Mouse (Mus musculus) hindbrain, postnatal 0 days (tissue): ENCODE results near the gene Brd3. TPM values are rescaled to one million over a fixed set of nuclear protein-coding genes. Genes with fewer than 3 reads are reported as not detected.

ENCODE experiments used
- ATAC-seq: fragments of 200-750 bp; cut with Nextera tagmentation; 2 replicates; pipeline ENCODE4 v1.8.0; 2017; ENCODE audit warnings: mild to moderate bottlenecking, moderate TSS enrichment, moderate library complexity
- DNase-seq: peaks from one replicate; pipeline ENCODE4 v3.0.0-alpha.2; 2015; ENCODE audit warnings: low spot score
- H3K27ac ChIP-seq: fragments of 300-500 bp; sonication (generic); 2 replicates; pipeline ENCODE4 v1.5.1; 2014; ENCODE audit warnings: mild to moderate bottlenecking
- H3K27me3 ChIP-seq: fragments of 300-500 bp; sonication (generic); 2 replicates; pipeline ENCODE4 v1.6.1; 2014; ENCODE audit warnings: low read length, mixed read lengths; ENCODE audit not compliant: insufficient read depth
- H3K36me3 ChIP-seq: fragments of 300-500 bp; sonication (generic); 2 replicates; pipeline ENCODE4 v1.6.1; 2014; ENCODE audit warnings: low read length, mixed read lengths; ENCODE audit not compliant: insufficient read depth
- H3K4me1 ChIP-seq: fragments of 300-500 bp; sonication (generic); 2 replicates; pipeline ENCODE4 v1.6.1; 2014; ENCODE audit warnings: antibody characterized with exemption, low read length, mixed read lengths; ENCODE audit not compliant: insufficient read depth
- H3K4me2 ChIP-seq: fragments of 300-500 bp; sonication (generic); 2 replicates; pipeline ENCODE4 v1.6.1; 2014; ENCODE audit warnings: low read depth, mild to moderate bottlenecking, low read length, moderate library complexity, mixed read lengths
- H3K4me3 ChIP-seq: fragments of 300-500 bp; sonication (generic); 2 replicates; pipeline ENCODE4 v1.5.1; 2014; ENCODE audit warnings: low read length
- H3K9ac ChIP-seq: fragments of 300-500 bp; sonication (generic); replicated peaks from 2 replicates; pipeline ENCODE4 v1.6.1; 2014; ENCODE audit warnings: mild to moderate bottlenecking, low read length, moderate library complexity, mixed read lengths
- H3K9me3 ChIP-seq: fragments of 300-500 bp; sonication (generic); 2 replicates; pipeline ENCODE4 v1.6.1; 2016; ENCODE audit warnings: low read length, mixed read lengths
- CTCF ChIP-seq: IDR thresholded peaks from 2 replicates; pipeline ENCODE4 v1.5.1; 2016; ENCODE audit warnings: antibody characterized with exemption, control low read depth, low read depth
- WGBS: fragments of 180-500 bp; shearing (Covaris S2); extraction: QIAGEN DNeasy Blood & Tissue Kit; methylation state at CpG from one replicate; pipeline ENCODE4 v1.1.7; 2014; 5-methylcytosine and 5-hydroxymethylcytosine counted together
- polyA plus RNA-seq: library from polyadenylated mRNA; unstranded; fragments of >200 nt; fragmentation: Nextera tagmentation; extraction: Ambion mirVana; gene quantifications from 2 replicates; pipeline ENCODE4 v1.2.1, GENCODE M21; 2015
- total RNA-seq: library from RNA; depleted of rRNA; stranded (reverse); fragments of >200 nt; gene quantifications from 2 replicates; pipeline ENCODE4 v1.2.3, GENCODE M21; 2014

Brd3 gene
- total and polyA plus RNA-seq, 2 experiments from 2014 or later = 33.7 to 95.5 TPM

DNA sequence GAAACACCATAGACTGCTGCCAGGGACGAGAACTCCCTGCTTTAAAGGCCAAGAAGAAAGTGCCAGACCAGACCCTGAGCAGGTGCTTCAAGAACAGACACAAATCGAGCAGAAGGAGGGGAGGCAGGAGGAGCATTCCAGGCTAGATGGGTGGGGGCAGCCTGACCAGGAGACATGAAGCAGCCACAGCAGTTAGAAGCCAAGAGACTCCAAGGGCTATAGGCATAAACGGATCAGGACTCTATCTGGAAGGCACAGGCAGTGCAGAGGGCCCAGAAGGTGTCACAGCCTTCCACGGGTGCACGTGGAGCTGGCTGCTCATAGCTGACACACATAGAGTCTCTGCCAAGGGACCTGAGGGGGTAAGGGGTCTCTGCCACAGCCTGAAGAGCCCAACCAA lies 47.3 kb downstream of the Brd3 start:
- Histone ChIP-seq H3K4me1 (no peaks in the 10 kb centered on the region), H3K4me2 (no peak overlapping the region), H3K9me3 (no peaks in the 10 kb centered on the region), H3K27me3 (no peaks in the 10 kb centered on the region), H3K36me3 (peaks cover 78% of the 10 kb centered on the region), H3K27ac (no peak overlapping the region), H3K9ac (no peak overlapping the region), H3K4me3 (no peak overlapping the region)
- 79% methylated on average over 5 of the region's 5 CpGs for WGBS
- no peak for DNase-seq
- TF ChIP-seq CTCF = no peak
- ATAC-seq = no peak

DNA sequence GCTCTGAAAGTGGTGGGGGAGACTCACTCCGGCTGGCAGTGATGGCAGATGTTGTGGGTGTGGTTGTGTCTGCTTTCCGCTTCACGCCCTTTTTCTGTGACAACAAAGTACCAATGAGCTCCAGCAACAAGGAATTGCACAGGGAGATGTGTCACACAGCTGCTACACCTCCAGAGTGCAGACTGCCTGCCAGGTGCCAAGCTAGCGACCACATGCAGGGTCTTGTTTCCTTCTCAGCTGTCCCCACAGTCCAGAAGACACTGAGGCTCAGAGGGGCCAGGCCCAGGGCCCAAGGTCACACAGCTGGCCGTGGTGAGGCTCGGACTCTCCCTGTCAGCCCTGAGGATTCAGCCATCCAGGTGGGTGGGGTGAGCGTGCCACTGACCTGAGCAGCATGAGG lies 47.7 kb downstream of the Brd3 start:
- no peaks in the 10 kb centered on the region for H3K9me3 ChIP-seq
- H3K27ac ChIP-seq = no peak overlapping the region
- no peak overlapping the region for H3K9ac ChIP-seq
- 80% methylated on average over 7 of the region's 7 CpGs for WGBS
- H3K36me3 ChIP-seq = peaks cover 83% of the 10 kb centered on the region
- no peak for TF ChIP-seq CTCF
- ATAC-seq (no peak), DNase-seq (no peak)
- H3K27me3 ChIP-seq = no peaks in the 10 kb centered on the region
- no peak overlapping the region for H3K4me3 ChIP-seq
- no peaks in the 10 kb centered on the region for H3K4me1 ChIP-seq
- H3K4me2 ChIP-seq = no peak overlapping the region

DNA sequence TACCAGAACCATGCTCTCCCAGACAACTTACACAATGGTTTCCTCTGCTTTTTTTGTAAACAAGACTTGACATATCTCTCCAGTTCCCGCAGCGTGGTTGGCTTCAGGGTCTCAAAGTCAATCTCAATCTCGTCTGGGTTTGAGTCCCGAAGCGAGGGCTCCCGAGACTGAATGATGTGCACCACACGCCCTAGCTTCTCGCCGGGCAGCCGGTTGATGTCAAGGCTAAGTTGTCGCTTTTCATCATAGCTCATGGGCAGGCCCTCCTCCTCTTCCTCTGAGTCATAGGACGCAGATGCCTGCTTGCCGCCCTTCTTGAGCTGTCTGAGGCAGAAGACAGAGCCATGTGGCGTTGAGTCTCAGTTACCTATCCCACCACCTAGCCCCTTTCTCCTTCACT lies 57.2 kb downstream of the Brd3 start:
- Histone ChIP-seq H3K4me2 (no peak overlapping the region), H3K4me1 (no peaks in the 10 kb centered on the region), H3K9ac (no peak overlapping the region), H3K9me3 (no peaks in the 10 kb centered on the region), H3K27me3 (no peaks in the 10 kb centered on the region), H3K36me3 (peaks cover 76% of the 10 kb centered on the region), H3K27ac (no peak overlapping the region), H3K4me3 (no peak overlapping the region)
- TF ChIP-seq CTCF = no peak
- ATAC-seq (no peak), DNase-seq (no peak)
- 93% methylated on average over 14 of the region's 14 CpGs for WGBS

DNA sequence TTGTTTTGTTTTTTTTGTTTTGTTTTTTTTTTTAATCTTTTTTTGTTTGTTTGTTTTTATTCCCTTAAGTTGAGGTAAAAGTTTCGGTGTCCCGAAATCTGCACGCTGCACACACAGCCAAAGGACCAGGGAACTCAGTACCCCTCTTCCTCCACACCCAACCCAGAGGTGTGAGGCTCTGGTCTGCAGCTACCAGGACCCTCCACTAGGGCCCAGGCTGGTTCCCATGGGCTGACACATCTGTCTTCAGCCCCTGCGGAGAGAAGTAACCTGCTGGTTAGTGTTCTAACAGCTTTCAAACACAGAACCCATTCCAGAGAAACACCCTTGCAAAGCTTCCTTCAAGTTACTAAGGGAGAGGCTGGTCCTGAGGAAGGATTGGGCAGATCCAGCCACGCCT lies 59.7 kb downstream of the Brd3 start:
- no peak overlapping the region for H3K4me2 ChIP-seq
- H3K27ac ChIP-seq = no peak overlapping the region
- peak; percentile 42; the same call in 1 of the 2 replicates for TF ChIP-seq CTCF
- ATAC-seq (no peak), DNase-seq (no peak)
- H3K4me1 ChIP-seq = peaks cover 12% of the 10 kb centered on the region; the same call in 1 of the 2 replicates
- H3K36me3 ChIP-seq = peaks cover 59% of the 10 kb centered on the region
- WGBS = 84% methylated on average over 5 of the region's 5 CpGs
- no peaks in the 10 kb centered on the region for H3K9me3 ChIP-seq
- H3K9ac ChIP-seq = no peak overlapping the region
- no peaks in the 10 kb centered on the region for H3K27me3 ChIP-seq
- H3K4me3 ChIP-seq = no peak overlapping the region

DNA sequence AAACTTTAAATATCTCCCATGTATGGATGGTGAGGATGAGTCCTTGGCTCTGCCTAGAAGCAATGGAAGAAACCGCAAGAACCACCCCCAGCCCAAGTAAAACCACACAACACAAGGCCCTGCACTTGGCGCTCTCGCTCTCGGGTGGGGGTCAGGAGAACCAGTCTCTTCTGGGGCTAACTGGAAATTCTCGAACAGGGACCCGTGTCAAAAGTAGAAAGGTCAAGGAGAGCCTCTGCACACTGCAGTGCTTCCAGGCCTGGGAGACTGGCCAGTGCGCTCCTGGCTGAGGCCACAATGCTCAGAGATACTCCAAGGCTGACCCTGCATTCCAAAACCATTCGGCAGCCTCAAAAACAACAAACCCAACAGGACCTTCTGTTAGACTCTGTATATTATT lies 60.6 kb downstream of the Brd3 start:
- 88% methylated on average over 8 of the region's 8 CpGs for WGBS
- H3K36me3 ChIP-seq = peaks cover 50% of the 10 kb centered on the region

DNA sequence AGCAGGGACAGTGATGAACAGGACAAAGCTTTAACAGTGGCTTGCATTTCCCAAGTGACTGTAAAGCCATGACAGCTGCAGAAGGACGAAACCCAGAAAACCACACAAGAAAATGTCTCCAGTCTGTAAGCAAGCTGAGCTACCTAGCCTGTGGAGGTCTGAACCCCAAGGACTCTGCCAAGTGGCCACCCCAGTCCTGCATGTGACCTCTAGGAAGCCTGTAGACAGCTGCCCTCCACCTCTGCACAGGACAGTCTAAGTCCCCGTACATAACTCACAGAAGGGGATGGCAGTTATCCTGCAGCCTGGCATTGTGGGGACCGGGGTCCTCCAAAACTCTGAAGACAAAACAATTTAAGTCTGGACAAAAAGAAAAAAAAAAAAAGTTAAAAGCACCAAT lies 61.6 kb downstream of the Brd3 start:
- Histone ChIP-seq H3K4me1 (peaks cover 14% of the 10 kb centered on the region; the same call in 1 of the 2 replicates), H3K36me3 (peaks cover 44% of the 10 kb centered on the region), H3K4me2 (no peak overlapping the region), H3K27me3 (no peaks in the 10 kb centered on the region), H3K4me3 (no peak overlapping the region), H3K27ac (no peak overlapping the region), H3K9ac (no peak overlapping the region), H3K9me3 (no peaks in the 10 kb centered on the region)
- DNase-seq (no peak), ATAC-seq (no peak)
- 89% methylated on average over 3 of the region's 3 CpGs for WGBS
- TF ChIP-seq CTCF = no peak

More for the DNA sequence above, 60.6 kb downstream of the Brd3 start:
- TF ChIP-seq CTCF = no peak
- H3K9me3 ChIP-seq = no peaks in the 10 kb centered on the region
- no peaks in the 10 kb centered on the region for H3K27me3 ChIP-seq
- no peak overlapping the region for H3K4me2 ChIP-seq
- H3K4me1 ChIP-seq = peaks cover 14% of the 10 kb centered on the region; the same call in 1 of the 2 replicates
- H3K27ac ChIP-seq = no peak overlapping the region
- H3K4me3 ChIP-seq = no peak overlapping the region
- no peak overlapping the region for H3K9ac ChIP-seq
- ATAC-seq (no peak), DNase-seq (no peak)

DNA sequence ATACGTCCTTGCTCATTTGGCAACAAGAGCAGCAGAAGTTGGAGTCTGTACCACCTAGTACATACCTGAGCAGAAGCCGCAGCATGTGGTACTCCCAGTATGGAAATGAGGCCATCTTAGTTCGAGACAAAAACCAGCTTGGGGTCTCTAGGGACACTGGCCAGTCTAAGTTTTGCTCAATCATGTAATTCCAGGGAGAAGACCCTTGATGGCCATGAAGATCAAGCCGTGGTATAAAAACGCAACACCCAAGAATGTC lies 64.1 kb downstream of the Brd3 start:
- peaks cover 20% of the 10 kb centered on the region for H3K36me3 ChIP-seq
- peaks cover 14% of the 10 kb centered on the region; the same call in 1 of the 2 replicates for H3K4me1 ChIP-seq
- DNase-seq (no peak), ATAC-seq (no peak)
- H3K27ac ChIP-seq = no peak overlapping the region
- H3K9ac ChIP-seq = 0 out of 2 replicates have a peak overlapping the region, but pooled peaks have one; percentile 80
- no peaks in the 10 kb centered on the region for H3K9me3 ChIP-seq
- no peak for TF ChIP-seq CTCF
- H3K27me3 ChIP-seq = no peaks in the 10 kb centered on the region
- H3K4me2 ChIP-seq = peak overlapping the region; percentile 81
- peak overlapping the region; percentile 69 for H3K4me3 ChIP-seq
- 71% methylated on average over 5 of the region's 5 CpGs for WGBS
